Mouse (Mus musculus): Measurements from ENCODE around the gene Col24a1. TPM values are rescaled to one million over a fixed set of nuclear protein-coding genes. Genes with fewer than 3 reads are reported as not detected.

The Col24a1 gene
- polyA plus RNA-seq, 1 experiment from 2014 or later: 0.62 TPM

DNA sequence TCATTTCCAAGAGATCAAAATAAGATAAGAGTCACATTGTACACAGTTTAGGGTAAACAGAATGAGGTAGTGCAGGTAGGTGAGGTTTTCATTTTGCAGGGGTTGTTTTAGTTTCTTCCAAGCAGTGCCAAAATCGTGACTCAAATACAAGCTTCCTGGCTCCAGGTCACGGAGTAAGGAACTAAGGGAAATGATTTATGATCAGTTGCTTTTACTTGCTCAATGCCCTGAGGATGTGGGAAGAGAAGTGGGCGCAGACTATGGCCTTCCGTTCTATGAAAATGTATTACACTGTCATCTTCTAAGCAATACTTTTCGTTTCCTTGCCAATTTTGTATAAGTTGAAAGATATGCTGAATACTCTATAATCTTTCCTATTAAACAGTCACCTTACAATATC is 13.0 kb downstream of the Col24a1 start:
- Histone ChIP-seq H3K36me3 (no peaks in the 10 kb centered on the region), H3K4me2 (no peak overlapping the region), H3K9me3 (no peaks in the 10 kb centered on the region), H3K9ac (no peak overlapping the region), H3K4me1 (replicated peaks) (peaks cover under 1% of the 10 kb centered on the region; the same call in 1 of the 2 replicates), H3K27me3 (no peaks in the 10 kb centered on the region), H3K27ac (no peak overlapping the region), H3K4me3 (no peak overlapping the region)
- no peak for ATAC-seq (ENCODE audit: low FRiP score)
- WGBS: 90% methylated on average over 5 of the region's 5 CpGs

DNA sequence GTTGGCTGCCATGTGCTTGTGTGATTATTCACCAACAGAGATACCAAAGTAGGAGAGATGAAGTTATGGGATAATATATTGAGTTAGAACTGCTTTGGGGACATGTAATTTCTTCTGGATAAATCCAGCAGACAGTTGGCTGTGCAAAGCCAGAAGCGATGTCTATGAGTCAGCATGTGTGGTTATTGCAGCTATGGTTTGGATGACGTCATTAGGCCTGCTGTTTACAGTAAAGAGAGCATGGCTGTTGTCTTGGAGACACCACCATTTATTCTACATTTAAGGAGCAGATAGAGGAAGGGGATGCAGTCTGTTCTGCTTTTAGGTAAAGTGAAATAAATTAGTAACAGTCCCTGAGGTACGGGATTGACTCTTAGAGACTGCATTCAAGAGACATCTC is 14.9 kb downstream of the Col24a1 start:
- Histone ChIP-seq H3K27ac (no peak overlapping the region), H3K4me2 (no peak overlapping the region), H3K4me3 (no peak overlapping the region), H3K9ac (no peak overlapping the region), H3K27me3 (no peaks in the 10 kb centered on the region), H3K9me3 (no peaks in the 10 kb centered on the region), H3K36me3 (no peaks in the 10 kb centered on the region), H3K4me1 (replicated peaks) (no peaks in the 10 kb centered on the region)
- ATAC-seq (ENCODE audit: low FRiP score): no peak
- WGBS: 82% methylated on average over 3 of the region's 3 CpGs

DNA sequence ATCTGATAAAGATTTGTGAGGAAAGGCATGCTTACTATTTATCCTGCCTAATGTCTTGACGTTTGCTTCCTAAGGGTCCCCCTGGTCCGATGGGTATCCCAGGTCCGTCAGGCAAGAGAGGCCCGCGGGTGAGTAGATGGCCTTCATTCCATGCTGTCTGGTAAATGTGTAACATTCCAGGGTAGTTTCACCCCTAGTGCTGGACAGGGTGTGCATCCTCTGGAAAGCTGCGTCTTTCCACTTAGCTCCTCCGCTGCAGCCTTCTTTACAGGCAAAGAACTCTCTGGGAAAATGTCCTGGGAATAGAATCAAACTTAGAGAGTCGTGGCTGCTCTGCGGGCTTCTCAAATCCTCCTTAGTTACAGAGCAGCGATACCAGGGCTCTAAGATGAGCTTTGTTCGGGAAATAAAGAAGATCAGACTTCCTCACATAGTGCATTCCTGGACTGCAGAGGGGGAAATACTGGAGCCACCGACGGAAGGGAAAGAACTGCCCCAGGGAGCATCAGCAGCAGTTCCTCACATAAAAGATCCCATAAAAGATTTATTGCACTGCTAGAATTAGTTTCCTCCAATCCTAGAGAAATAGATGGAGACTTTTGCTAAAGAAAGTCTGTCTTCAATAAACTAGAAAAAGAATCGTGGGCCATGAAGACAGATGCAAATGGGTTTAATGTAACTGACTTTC is 28.5 kb downstream of the Col24a1 start:
- no peak for ATAC-seq (ENCODE audit: low FRiP score)
- Histone ChIP-seq H3K36me3 (no peaks in the 10 kb centered on the region), H3K4me1 (replicated peaks) (no peaks in the 10 kb centered on the region), H3K9me3 (no peaks in the 10 kb centered on the region), H3K27ac (no peak overlapping the region), H3K4me3 (no peak overlapping the region), H3K9ac (no peak overlapping the region), H3K4me2 (no peak overlapping the region), H3K27me3 (no peaks in the 10 kb centered on the region)
- 75% methylated on average over 14 of the region's 14 CpGs for WGBS

DNA sequence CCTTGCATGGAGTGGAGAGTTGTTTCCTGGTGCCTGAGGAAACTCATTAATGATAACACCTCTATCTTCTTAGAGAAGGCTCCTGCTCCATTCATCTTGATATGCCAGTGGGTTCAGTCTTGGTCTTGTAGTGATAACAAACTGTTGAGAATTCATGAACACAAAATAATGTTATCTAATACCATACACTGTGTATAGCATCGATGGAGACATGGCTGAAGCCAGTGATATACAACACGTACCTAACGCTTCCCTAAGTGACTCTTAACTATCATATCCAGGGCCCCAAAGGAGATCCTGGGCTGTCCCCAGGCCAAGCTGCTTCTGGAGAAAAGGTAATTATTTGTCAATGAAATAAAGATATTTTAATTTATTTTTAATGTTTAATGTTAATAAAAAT is 33.1 kb downstream of the Col24a1 start:
- Histone ChIP-seq H3K36me3 (no peaks in the 10 kb centered on the region), H3K9me3 (no peaks in the 10 kb centered on the region), H3K27me3 (no peaks in the 10 kb centered on the region), H3K4me2 (no peak overlapping the region), H3K4me3 (no peak overlapping the region), H3K27ac (no peak overlapping the region), H3K4me1 (replicated peaks) (no peaks in the 10 kb centered on the region), H3K9ac (no peak overlapping the region)
- no peak for ATAC-seq (ENCODE audit: low FRiP score)
- 89% methylated on average over 3 of the region's 3 CpGs for WGBS

DNA sequence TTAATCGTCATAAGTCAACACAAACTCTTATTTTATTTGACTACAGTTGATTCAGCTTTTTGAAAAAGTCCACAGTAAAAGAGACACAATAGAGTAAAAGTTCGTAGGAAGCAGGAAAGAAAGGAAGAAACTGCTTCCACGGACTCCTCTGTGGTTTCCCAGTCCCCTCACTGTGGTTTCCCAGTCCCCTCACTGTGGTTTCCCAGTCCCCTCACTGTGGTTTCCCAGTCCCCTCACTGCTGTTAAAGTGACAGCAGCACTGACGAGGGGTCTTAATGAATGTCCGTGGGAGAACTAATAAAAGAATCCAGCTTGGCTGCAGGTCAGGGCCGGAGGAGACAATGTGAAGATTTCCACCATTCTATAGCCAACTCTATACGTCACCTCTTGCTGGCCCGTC is 39.4 kb downstream of the Col24a1 start:
- Histone ChIP-seq H3K4me1 (replicated peaks) (no peaks in the 10 kb centered on the region), H3K27ac (no peak overlapping the region), H3K4me2 (no peak overlapping the region), H3K27me3 (no peaks in the 10 kb centered on the region), H3K9me3 (no peaks in the 10 kb centered on the region), H3K4me3 (no peak overlapping the region), H3K9ac (no peak overlapping the region), H3K36me3 (no peaks in the 10 kb centered on the region)
- WGBS: 62% methylated on average over 8 of the region's 8 CpGs
- ATAC-seq (ENCODE audit: low FRiP score): no peak

DNA sequence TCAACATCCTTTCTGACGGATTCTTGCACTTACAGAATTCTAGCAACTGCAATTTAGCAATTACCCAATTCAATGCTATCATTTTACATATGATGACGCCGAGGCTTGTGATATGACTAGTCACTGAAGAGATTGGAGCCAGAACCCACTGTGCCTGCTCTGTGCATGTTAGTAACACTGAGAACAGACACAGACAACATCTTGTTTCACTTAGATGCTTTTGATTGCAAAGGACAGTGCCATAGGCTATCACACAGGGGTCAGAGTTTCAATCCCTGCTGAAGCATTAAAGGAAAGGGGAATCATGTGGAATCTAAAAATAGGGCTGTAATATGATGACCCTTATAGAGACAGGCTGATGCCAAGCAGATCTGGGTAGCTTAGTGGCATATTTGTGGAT is 41.8 kb downstream of the Col24a1 start:
- ATAC-seq (ENCODE audit: low FRiP score): no peak
- H3K9me3 ChIP-seq: no peaks in the 10 kb centered on the region
- H3K4me3 ChIP-seq: no peak overlapping the region
- no peak overlapping the region for H3K9ac ChIP-seq
- no peak overlapping the region for H3K4me2 ChIP-seq
- H3K36me3 ChIP-seq: no peaks in the 10 kb centered on the region
- H3K27me3 ChIP-seq: no peaks in the 10 kb centered on the region
- no peak overlapping the region for H3K27ac ChIP-seq
- WGBS: 87% methylated on average over 3 of the region's 3 CpGs
- H3K4me1 ChIP-seq (replicated peaks): no peaks in the 10 kb centered on the region

DNA sequence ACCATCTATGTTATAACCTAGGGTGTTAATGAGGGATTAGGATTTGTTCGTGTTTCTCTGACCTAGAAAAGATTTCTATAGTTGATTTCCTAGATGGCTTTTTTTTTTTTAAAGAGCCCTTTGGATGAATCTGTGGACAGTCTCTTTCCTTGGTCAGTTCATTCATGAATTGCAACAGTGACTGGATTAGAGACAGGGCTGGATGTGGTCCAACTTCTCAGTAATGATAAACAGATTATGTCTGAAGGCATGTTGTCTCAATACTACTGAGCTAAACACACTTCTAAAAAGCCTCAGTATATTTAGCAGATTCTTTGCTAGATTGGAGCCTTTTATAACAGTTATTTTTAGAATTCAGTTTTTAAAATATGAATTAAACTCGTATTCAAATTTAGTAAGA is 44.9 kb downstream of the Col24a1 start:
- Histone ChIP-seq H3K36me3 (no peaks in the 10 kb centered on the region), H3K27ac (no peak overlapping the region), H3K4me1 (replicated peaks) (no peaks in the 10 kb centered on the region), H3K9ac (no peak overlapping the region), H3K4me2 (no peak overlapping the region), H3K9me3 (no peaks in the 10 kb centered on the region; the same call in 1 of the 2 replicates), H3K27me3 (no peaks in the 10 kb centered on the region), H3K4me3 (no peak overlapping the region)
- 77% methylated on average over 2 of the region's 2 CpGs for WGBS
- ATAC-seq (ENCODE audit: low FRiP score): no peak

DNA sequence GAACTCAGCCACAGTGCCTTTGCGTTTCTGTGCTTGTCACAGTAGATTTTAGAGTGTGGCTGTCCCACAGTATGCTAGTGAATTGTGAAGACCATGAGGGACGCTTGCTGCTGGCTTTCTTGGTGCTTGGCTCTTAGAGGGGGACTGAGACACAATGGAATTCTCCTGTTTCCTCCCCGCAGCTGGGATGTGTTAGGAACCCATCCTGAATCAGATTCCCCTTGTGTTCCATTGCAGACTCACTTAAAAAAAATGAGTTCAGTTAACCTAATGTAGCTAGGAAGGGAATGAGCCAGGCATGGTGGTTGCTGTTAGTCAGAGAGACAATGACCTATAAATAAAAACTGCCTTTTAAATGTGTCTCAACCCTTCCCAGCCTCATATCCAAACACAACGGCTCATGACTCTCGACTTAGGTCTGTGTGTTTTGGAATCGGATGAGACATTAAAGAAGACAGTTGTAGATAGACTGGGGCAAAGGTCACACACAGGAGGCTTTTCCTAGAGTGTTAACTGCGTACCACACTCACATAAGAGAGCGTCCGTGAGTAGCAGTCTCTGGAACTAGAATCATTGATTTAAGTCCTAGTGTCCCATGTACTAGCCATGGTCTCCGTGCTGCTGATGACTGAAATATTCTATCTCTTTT is 47.7 kb downstream of the Col24a1 start:
- H3K9ac ChIP-seq: no peak overlapping the region
- no peak for ATAC-seq (ENCODE audit: low FRiP score)
- H3K4me1 ChIP-seq (replicated peaks): no peaks in the 10 kb centered on the region
- no peak overlapping the region for H3K27ac ChIP-seq
- no peak overlapping the region for H3K4me2 ChIP-seq
- 82% methylated on average over 10 of the region's 10 CpGs for WGBS
- no peak overlapping the region for H3K4me3 ChIP-seq
- H3K27me3 ChIP-seq: no peaks in the 10 kb centered on the region
- H3K36me3 ChIP-seq: no peaks in the 10 kb centered on the region
- H3K9me3 ChIP-seq: no peaks in the 10 kb centered on the region; the same call in 1 of the 2 replicates

DNA sequence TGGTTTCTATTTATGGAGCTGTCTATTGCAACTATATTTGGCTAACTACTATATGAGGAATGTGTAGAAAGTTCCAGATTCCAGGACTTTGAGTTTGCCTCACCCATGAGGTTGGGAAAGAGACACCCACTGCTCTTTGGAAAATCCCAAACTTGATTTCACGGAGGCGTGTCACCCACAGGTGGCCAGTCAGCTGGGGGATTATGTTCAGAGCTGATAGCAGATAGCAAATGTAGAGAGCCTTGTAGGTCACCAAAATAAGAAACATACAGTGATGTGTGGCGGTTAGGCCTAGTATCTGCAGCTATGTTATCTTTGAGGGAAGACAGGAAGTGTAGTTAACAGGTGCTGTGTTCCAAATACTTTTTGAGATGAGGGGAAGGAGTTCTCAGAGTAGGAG is 56.4 kb downstream of the Col24a1 start:
- WGBS: 92% methylated on average over 3 of the region's 3 CpGs
- H3K9me3 ChIP-seq: no peaks in the 10 kb centered on the region
- ATAC-seq (ENCODE audit: low FRiP score): no peak

DNA sequence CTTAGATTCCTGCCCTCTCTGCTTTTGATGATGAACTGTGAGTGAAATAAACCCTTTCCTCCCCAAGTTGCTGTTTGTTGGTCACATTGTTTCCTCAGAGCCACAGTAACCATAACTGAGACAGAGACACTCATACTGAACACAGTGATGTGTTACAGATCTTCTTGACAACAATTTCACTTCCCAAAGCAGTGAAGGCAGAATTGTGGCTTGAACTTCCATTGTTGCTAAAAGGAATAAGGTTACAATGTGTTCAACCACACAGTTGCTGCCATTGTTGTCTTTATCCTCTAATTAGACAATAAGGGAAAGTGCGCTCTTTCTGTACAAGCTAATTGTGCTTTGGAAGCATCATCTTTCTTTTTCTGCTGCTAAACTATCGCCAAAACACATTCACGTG is 61.7 kb downstream of the Col24a1 start:
- H3K9me3 ChIP-seq: no peaks in the 10 kb centered on the region
- ATAC-seq (ENCODE audit: low FRiP score): no peak
- no peak overlapping the region for H3K4me3 ChIP-seq
- H3K4me2 ChIP-seq: no peak overlapping the region
- 87% methylated on average over 3 of the region's 3 CpGs for WGBS
- no peak overlapping the region for H3K27ac ChIP-seq
- no peak overlapping the region for H3K9ac ChIP-seq
- no peaks in the 10 kb centered on the region for H3K27me3 ChIP-seq
- H3K36me3 ChIP-seq: no peaks in the 10 kb centered on the region
- no peaks in the 10 kb centered on the region for H3K4me1 ChIP-seq (replicated peaks)

More for the DNA sequence above, 56.4 kb downstream of the Col24a1 start:
- Histone ChIP-seq H3K4me3 (no peak overlapping the region), H3K9ac (no peak overlapping the region), H3K36me3 (no peaks in the 10 kb centered on the region), H3K4me2 (no peak overlapping the region), H3K27me3 (no peaks in the 10 kb centered on the region), H3K27ac (no peak overlapping the region), H3K4me1 (replicated peaks) (no peaks in the 10 kb centered on the region)

DNA sequence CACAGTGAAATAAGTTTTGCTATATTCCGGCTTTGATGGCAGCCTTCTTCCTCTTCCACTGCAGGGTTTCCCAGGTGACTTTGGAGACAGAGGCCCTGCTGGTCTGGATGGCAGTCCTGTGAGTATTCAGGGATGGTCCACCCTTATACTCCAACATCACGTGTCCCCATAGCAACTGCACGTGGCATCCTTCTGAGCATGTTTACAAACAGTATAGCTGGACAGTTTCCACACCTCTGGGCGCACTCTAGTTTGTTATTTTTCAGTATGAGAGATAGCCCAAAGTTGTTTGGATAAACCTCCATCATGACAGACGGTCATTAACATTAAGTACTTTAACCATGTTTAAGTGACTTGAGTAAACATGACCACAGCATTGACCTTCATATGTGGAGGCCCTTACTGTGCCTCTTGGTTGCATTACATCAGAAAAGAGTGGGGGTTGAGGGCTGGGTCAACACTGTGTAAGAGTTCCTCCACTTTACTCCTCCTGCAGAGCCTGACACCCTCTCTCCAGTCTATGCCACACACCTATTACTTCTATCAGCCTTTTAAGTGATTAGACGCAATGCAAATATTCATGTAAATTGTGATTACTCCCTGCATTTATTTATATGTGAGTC is 64.7 kb downstream of the Col24a1 start:
- H3K4me2 ChIP-seq: no peak overlapping the region
- no peaks in the 10 kb centered on the region for H3K36me3 ChIP-seq
- 92% methylated on average over 6 of the region's 6 CpGs for WGBS
- H3K9ac ChIP-seq: no peak overlapping the region
- no peak overlapping the region for H3K27ac ChIP-seq
- ATAC-seq (ENCODE audit: low FRiP score): no peak
- H3K9me3 ChIP-seq: no peaks in the 10 kb centered on the region
- H3K4me3 ChIP-seq: no peak overlapping the region
- no peaks in the 10 kb centered on the region for H3K27me3 ChIP-seq
- H3K4me1 ChIP-seq (replicated peaks): no peaks in the 10 kb centered on the region

DNA sequence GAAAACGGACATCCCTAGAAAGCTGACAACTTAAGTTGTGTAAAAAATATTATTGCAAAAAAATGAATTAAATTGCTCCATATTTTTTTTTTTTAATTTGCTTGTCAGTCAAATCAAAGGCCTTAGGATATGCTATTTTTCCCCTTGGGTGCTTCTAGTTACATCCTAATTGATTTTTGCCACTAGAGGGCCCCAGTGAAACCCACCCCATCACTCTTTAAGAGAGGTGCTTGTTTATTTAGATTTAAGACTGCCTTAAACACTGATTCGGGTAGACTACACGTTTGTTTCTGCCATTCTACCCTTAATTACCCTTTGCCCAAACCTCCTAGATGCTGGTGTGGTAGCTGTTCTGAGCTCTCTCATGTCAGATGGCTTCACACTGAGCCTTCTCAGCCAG is 73.0 kb downstream of the Col24a1 start:
- H3K27me3 ChIP-seq: no peaks in the 10 kb centered on the region
- no peak for ATAC-seq (ENCODE audit: low FRiP score)
- no peak overlapping the region for H3K27ac ChIP-seq
- no peaks in the 10 kb centered on the region for H3K4me1 ChIP-seq (replicated peaks)
- no peak overlapping the region for H3K4me2 ChIP-seq
- no peaks in the 10 kb centered on the region for H3K36me3 ChIP-seq
- H3K4me3 ChIP-seq: no peak overlapping the region
- H3K9me3 ChIP-seq: no peaks in the 10 kb centered on the region
- 56% methylated on average over 3 of the region's 3 CpGs for WGBS
- H3K9ac ChIP-seq: no peak overlapping the region

Data from hindbrain, embryonic 13.5 days (tissue).